Mouse (Mus musculus): ENCODE measurements at regions not wholly inside any gene's neighbourhood (a gene's known extent, or its start where the extent isn't known, plus 50 kb on each side); places are given as distances from the start of the nearest gene placed in this dataset.

- DNase-seq (ENCODE audit: low read depth), result no peak
Measured at GRCm38 (mm10) chr2:61245526-61245925, 282.5 kb upstream of the Rbms1 start.

GRCm38 (mm10) chr2:61221676-61222075 is 258.7 kb upstream of the Rbms1 start:
- DNase-seq (ENCODE audit: low read depth), result peak; percentile 13

GRCm38 (mm10) chr2:61221157-61221556 is 258.2 kb upstream of the Rbms1 start:
- DNase-seq (ENCODE audit: low read depth), result no peak

GRCm38 (mm10) chr2:61213951-61214350 is 251.0 kb upstream of the Rbms1 start:
- no peak for DNase-seq (ENCODE audit: low read depth)

GRCm38 (mm10) chr2:61201387-61201786 is 238.4 kb upstream of the Rbms1 start:
- no peak for DNase-seq (ENCODE audit: low read depth)

GRCm38 (mm10) chr2:61193976-61194375 is 231.0 kb upstream of the Rbms1 start:
- no peak for DNase-seq (ENCODE audit: low read depth)

- DNase-seq (ENCODE audit: low read depth), result peak; percentile 15
Measured at GRCm38 (mm10) chr2:61182424-61182979, 219.5 kb upstream of the Rbms1 start.

- DNase-seq (ENCODE audit: low read depth), result no peak
Measured at GRCm38 (mm10) chr2:61177801-61178200, 214.8 kb upstream of the Rbms1 start.

- DNase-seq (ENCODE audit: low read depth), result no peak
Measured at GRCm38 (mm10) chr2:61176807-61177206, 213.8 kb upstream of the Rbms1 start.

- DNase-seq (ENCODE audit: low read depth), result peak; percentile 13
Measured at GRCm38 (mm10) chr2:61173581-61173980, 210.6 kb upstream of the Rbms1 start.

- DNase-seq (ENCODE audit: low read depth), result no peak
Measured at GRCm38 (mm10) chr2:61161336-61161735, 198.3 kb upstream of the Rbms1 start.

GRCm38 (mm10) chr2:61159761-61160160 is 196.8 kb upstream of the Rbms1 start:
- no peak for DNase-seq (ENCODE audit: low read depth)

GRCm38 (mm10) chr2:61138998-61139631 is 176.1 kb upstream of the Rbms1 start:
- DNase-seq (ENCODE audit: low read depth), result peak; percentile 91

GRCm38 (mm10) chr2:61138625-61138997 is 175.6 kb upstream of the Rbms1 start:
- no peak for DNase-seq (ENCODE audit: low read depth)

- DNase-seq (ENCODE audit: low read depth), result no peak
Measured at GRCm38 (mm10) chr2:61137378-61137777, 174.4 kb upstream of the Rbms1 start.

GRCm38 (mm10) chr2:61136926-61137325 is 173.9 kb upstream of the Rbms1 start:
- DNase-seq (ENCODE audit: low read depth), result peak; percentile 13

GRCm38 (mm10) chr2:61123046-61123806 is 160.2 kb upstream of the Rbms1 start:
- no peak for DNase-seq (ENCODE audit: low read depth)

GRCm38 (mm10) chr2:61121281-61121680 is 158.3 kb upstream of the Rbms1 start:
- DNase-seq (ENCODE audit: low read depth), result no peak

GRCm38 (mm10) chr2:61114620-61115019 is 151.6 kb upstream of the Rbms1 start:
- DNase-seq (ENCODE audit: low read depth), result no peak

- DNase-seq (ENCODE audit: low read depth), result no peak
Measured at GRCm38 (mm10) chr2:61113916-61114315, 150.9 kb upstream of the Rbms1 start.

GRCm38 (mm10) chr2:61110591-61110990 is 147.6 kb upstream of the Rbms1 start:
- DNase-seq (ENCODE audit: low read depth), result no peak

- DNase-seq (ENCODE audit: low read depth), result no peak
Measured at GRCm38 (mm10) chr2:61109564-61109963, 146.6 kb upstream of the Rbms1 start.

GRCm38 (mm10) chr2:61105169-61105568 is 142.2 kb upstream of the Rbms1 start:
- no peak for DNase-seq (ENCODE audit: low read depth)
